Mouse (Mus musculus) lung, adult 2 months (tissue): ENCODE measurements at regions not wholly inside any gene's neighbourhood (a gene's known extent, or its start where the extent isn't known, plus 50 kb on each side); places are given as distances from the start of the nearest gene placed in this dataset.

Experiments
- CTCF ChIP-seq: fragments of 200-500 bp; IDR thresholded peaks from 2 replicates; pipeline ENCODE4 v1.5.1; 2011; ENCODE audit warnings: mild to moderate bottlenecking, low read length, control low read depth; ENCODE audit not compliant: insufficient read depth
- POLR2A ChIP-seq: fragments of 200-500 bp; IDR thresholded peaks from 2 replicates; pipeline ENCODE4 v1.6.1; 2011; ENCODE audit warnings: low read depth, mild to moderate bottlenecking, control low read depth, low read length, borderline replicate concordance; ENCODE audit errors: extremely low read depth

- TF ChIP-seq CTCF (no peak), POLR2A (no peak)
Measured at GRCm38 (mm10) chr8:26600127-26600526, 377.0 kb upstream of the Zfp703 start.
